Mouse (Mus musculus) forebrain, embryonic 13.5 days (tissue): ENCODE measurements at regions not wholly inside any gene's neighbourhood (a gene's known extent, or its start where the extent isn't known, plus 50 kb on each side); places are given as distances from the start of the nearest gene placed in this dataset.
A peak's percentile ranks its signal among the peaks of the same experiment; 100 is the strongest.
"Not testable (repeated sequence)": the region's sequence is repeated elsewhere in the genome, so short reads cannot be mapped to it uniquely, and the experiment has no call there.

ENCODE experiments used
- ATAC-seq: fragments of 200-750 bp; cut with Nextera tagmentation; 2 replicates; pipeline ENCODE4 v1.8.0; 2017
- H3K27ac ChIP-seq: fragments of 300-500 bp; sonication (generic); 2 replicates; pipeline ENCODE4 v1.5.1; 2015; ENCODE audit warnings: inconsistent platforms, mild to moderate bottlenecking, moderate library complexity
- H3K27me3 ChIP-seq: fragments of 300-500 bp; sonication (generic); 2 replicates; pipeline ENCODE4 v1.6.1; 2015; ENCODE audit warnings: mild to moderate bottlenecking, inconsistent platforms
- H3K36me3 ChIP-seq: fragments of 300-500 bp; sonication (generic); 2 replicates; pipeline ENCODE4 v1.6.1; 2015; ENCODE audit warnings: mild to moderate bottlenecking, inconsistent platforms; ENCODE audit not compliant: poor library complexity, severe bottlenecking
- H3K4me1 ChIP-seq: fragments of 300-500 bp; sonication (generic); 2 replicates; pipeline ENCODE4 v1.6.1; 2015; ENCODE audit warnings: inconsistent platforms
- H3K4me2 ChIP-seq: fragments of 300-500 bp; sonication (generic); 2 replicates; pipeline ENCODE4 v1.6.1; 2015; ENCODE audit warnings: inconsistent platforms, mild to moderate bottlenecking, moderate library complexity
- H3K4me3 ChIP-seq: fragments of 300-500 bp; sonication (generic); 2 replicates; pipeline ENCODE4 v1.5.1; 2015; ENCODE audit warnings: mild to moderate bottlenecking, inconsistent platforms
- H3K9ac ChIP-seq: fragments of 300-500 bp; sonication (generic); 2 replicates; pipeline ENCODE4 v1.6.1; 2015; ENCODE audit warnings: mild to moderate bottlenecking, inconsistent platforms
- H3K9me3 ChIP-seq: fragments of 300-500 bp; sonication (generic); replicated peaks from 2 replicates; pipeline ENCODE4 v1.6.1; 2016; ENCODE audit warnings: inconsistent platforms
- WGBS: fragments of 180-500 bp; shearing (Covaris S2); methylation state at CpG from one replicate; pipeline ENCODE4 v1.1.7; 2015; 5-methylcytosine and 5-hydroxymethylcytosine counted together

- Histone ChIP-seq H3K36me3 (no peaks in the 10 kb centered on the region), H3K27me3 (no peaks in the 10 kb centered on the region), H3K4me2 (peak overlapping the region; percentile 62), H3K4me3 (peak overlapping the region; percentile 33), H3K9ac (0 out of 2 replicates have a peak overlapping the region, but pooled peaks have one; percentile 39), H3K9me3 (no peaks in the 10 kb centered on the region), H3K4me1 (peaks cover 16% of the 10 kb centered on the region; the same call in 1 of the 2 replicates), H3K27ac (no peak overlapping the region)
- ATAC-seq: 0 out of 2 replicates have a peak, but pooled peaks have one; percentile 13
- 57% methylated on average over 19 of the region's 19 CpGs for WGBS
Observed at GRCm38 (mm10) chr5:118477131-118478119, 83.1 kb upstream of the Med13l start.

GRCm38 (mm10) chr5:118478120-118478768 is 82.2 kb upstream of the Med13l start:
- Histone ChIP-seq H3K27ac (no peak overlapping the region), H3K36me3 (no peaks in the 10 kb centered on the region), H3K4me3 (peak overlapping the region; percentile 33), H3K9me3 (no peaks in the 10 kb centered on the region), H3K9ac (peak overlapping the region; percentile 39; the same call in 1 of the 2 replicates), H3K4me1 (peaks cover 12% of the 10 kb centered on the region; the same call in 1 of the 2 replicates), H3K4me2 (peak overlapping the region; percentile 62), H3K27me3 (no peaks in the 10 kb centered on the region)
- peak; percentile 96 for ATAC-seq
- 5% methylated on average over 15 of the region's 15 CpGs for WGBS

- no peaks in the 10 kb centered on the region for H3K36me3 ChIP-seq
- no peak for ATAC-seq
- no peaks in the 10 kb centered on the region for H3K27me3 ChIP-seq
- 82% methylated on average over 5 of the region's 5 CpGs for WGBS
- H3K9me3 ChIP-seq: no peaks in the 10 kb centered on the region
- no peak overlapping the region for H3K4me3 ChIP-seq
- no peak overlapping the region for H3K27ac ChIP-seq
- no peak overlapping the region for H3K4me2 ChIP-seq
- no peak overlapping the region for H3K9ac ChIP-seq
- peaks cover 13% of the 10 kb centered on the region for H3K4me1 ChIP-seq
Observed at GRCm38 (mm10) chr5:118480000-118480399, 80.5 kb upstream of the Med13l start.

GRCm38 (mm10) chr5:118480965-118481793 is 79.3 kb upstream of the Med13l start:
- no peak for ATAC-seq
- H3K36me3 ChIP-seq: no peaks in the 10 kb centered on the region
- no peaks in the 10 kb centered on the region for H3K9me3 ChIP-seq
- peaks cover 13% of the 10 kb centered on the region for H3K4me1 ChIP-seq
- 76% methylated on average over 10 of the region's 10 CpGs for WGBS
- H3K4me2 ChIP-seq: no peak overlapping the region
- no peaks in the 10 kb centered on the region for H3K27me3 ChIP-seq
- no peak overlapping the region for H3K4me3 ChIP-seq
- H3K9ac ChIP-seq: no peak overlapping the region
- H3K27ac ChIP-seq: no peak overlapping the region

GRCm38 (mm10) chr5:118481794-118482049 is 78.8 kb upstream of the Med13l start:
- H3K9ac ChIP-seq: no peak overlapping the region
- H3K36me3 ChIP-seq: no peaks in the 10 kb centered on the region
- no peak overlapping the region for H3K4me3 ChIP-seq
- H3K4me1 ChIP-seq: peaks cover 13% of the 10 kb centered on the region
- H3K27me3 ChIP-seq: no peaks in the 10 kb centered on the region
- no peak overlapping the region for H3K4me2 ChIP-seq
- H3K9me3 ChIP-seq: no peaks in the 10 kb centered on the region
- ATAC-seq: no peak
- H3K27ac ChIP-seq: no peak overlapping the region

- no peak for ATAC-seq
- H3K4me2 ChIP-seq: no peak overlapping the region
- WGBS: 58% methylated on average over 7 of the region's 7 CpGs
- H3K36me3 ChIP-seq: no peaks in the 10 kb centered on the region
- H3K4me1 ChIP-seq: peaks cover 10% of the 10 kb centered on the region
- H3K9me3 ChIP-seq: no peaks in the 10 kb centered on the region
- no peak overlapping the region for H3K9ac ChIP-seq
- no peak overlapping the region for H3K4me3 ChIP-seq
- H3K27ac ChIP-seq: no peak overlapping the region
- no peaks in the 10 kb centered on the region for H3K27me3 ChIP-seq
Observed at GRCm38 (mm10) chr5:118482598-118482997, 77.9 kb upstream of the Med13l start.

GRCm38 (mm10) chr5:118483001-118483400 is 77.5 kb upstream of the Med13l start:
- 12% methylated on average over 7 of the region's 7 CpGs for WGBS
- no peak overlapping the region for H3K4me3 ChIP-seq

GRCm38 (mm10) chr5:118483532-118483931 is 76.9 kb upstream of the Med13l start:
- ATAC-seq: no peak
- peaks cover 4% of the 10 kb centered on the region for H3K4me1 ChIP-seq
- H3K9ac ChIP-seq: no peak overlapping the region
- H3K27ac ChIP-seq: no peak overlapping the region
- no peak overlapping the region for H3K4me2 ChIP-seq
- no peaks in the 10 kb centered on the region for H3K36me3 ChIP-seq
- H3K4me3 ChIP-seq: no peak overlapping the region
- H3K27me3 ChIP-seq: no peaks in the 10 kb centered on the region
- H3K9me3 ChIP-seq: no peaks in the 10 kb centered on the region
- WGBS: 8% methylated on average over 8 of the region's 8 CpGs

More at GRCm38 (mm10) chr5:118483001-118483400, 77.5 kb upstream of the Med13l start:
- no peak overlapping the region for H3K9ac ChIP-seq
- H3K27me3 ChIP-seq: no peaks in the 10 kb centered on the region
- H3K4me2 ChIP-seq: no peak overlapping the region
- ATAC-seq: no peak
- H3K9me3 ChIP-seq: no peaks in the 10 kb centered on the region
- H3K27ac ChIP-seq: no peak overlapping the region
- H3K4me1 ChIP-seq: peaks cover 8% of the 10 kb centered on the region
- H3K36me3 ChIP-seq: no peaks in the 10 kb centered on the region

GRCm38 (mm10) chr5:118485191-118485590 is 75.3 kb upstream of the Med13l start:
- no peak overlapping the region for H3K9ac ChIP-seq
- no peaks in the 10 kb centered on the region for H3K9me3 ChIP-seq
- 90% methylated on average over 8 of the region's 8 CpGs for WGBS
- peaks cover 3% of the 10 kb centered on the region for H3K4me1 ChIP-seq
- no peak overlapping the region for H3K27ac ChIP-seq
- no peak overlapping the region for H3K4me3 ChIP-seq
- H3K4me2 ChIP-seq: no peak overlapping the region
- no peak for ATAC-seq
- H3K27me3 ChIP-seq: no peaks in the 10 kb centered on the region
- H3K36me3 ChIP-seq: no peaks in the 10 kb centered on the region

GRCm38 (mm10) chr5:118492522-118492921 is 68.0 kb upstream of the Med13l start:
- not testable (repeated sequence) for H3K9me3 ChIP-seq, H3K4me2 ChIP-seq, H3K36me3 ChIP-seq, H3K27ac ChIP-seq, H3K9ac ChIP-seq, H3K4me3 ChIP-seq, H3K27me3 ChIP-seq, H3K4me1 ChIP-seq, ATAC-seq
- WGBS: 92% methylated on average over 2 of the region's 2 CpGs

GRCm38 (mm10) chr5:118494649-118495477 is 65.6 kb upstream of the Med13l start:
- WGBS: 68% methylated on average over 7 of the region's 7 CpGs
- Histone ChIP-seq H3K4me2 (no peak overlapping the region), H3K4me1 (0 out of 2 replicates have a peak, but pooled peaks cover 3% of the 10 kb centered on the region), H3K27me3 (no peaks in the 10 kb centered on the region), H3K4me3 (no peak overlapping the region), H3K36me3 (no peaks in the 10 kb centered on the region), H3K27ac (no peak overlapping the region), H3K9ac (no peak overlapping the region), H3K9me3 (no peaks in the 10 kb centered on the region)
- no peak for ATAC-seq
